Mouse (Mus musculus) embryonic stem cell, embryonic (primary cell): ENCODE measurements around the gene Myzap.

Experiments used
- CTCF ChIA-PET, 4 experiments: fragments of 300-600 bp in 2 of 4; fragments of 350-600 bp in 2 of 4; sonication (Branson Sonifier 250); formaldehyde crosslinking; loops; one replicate each; lab custom pipeline; 2022; ENCODE audit warnings: inconsistent platforms in 2 of 4; lab: Charles Lee
- POLR2A ChIA-PET, 4 experiments: fragments of 300-600 bp in 2 of 4; fragments of 350-600 bp in 2 of 4; sonication (Branson Sonifier 250); formaldehyde crosslinking; loops; one replicate each; lab custom pipeline; 2022; ENCODE audit warnings: antibody characterized with exemption in 4 of 4, inconsistent platforms in 1 of 4; lab: Charles Lee

The Myzap gene

DNA sequence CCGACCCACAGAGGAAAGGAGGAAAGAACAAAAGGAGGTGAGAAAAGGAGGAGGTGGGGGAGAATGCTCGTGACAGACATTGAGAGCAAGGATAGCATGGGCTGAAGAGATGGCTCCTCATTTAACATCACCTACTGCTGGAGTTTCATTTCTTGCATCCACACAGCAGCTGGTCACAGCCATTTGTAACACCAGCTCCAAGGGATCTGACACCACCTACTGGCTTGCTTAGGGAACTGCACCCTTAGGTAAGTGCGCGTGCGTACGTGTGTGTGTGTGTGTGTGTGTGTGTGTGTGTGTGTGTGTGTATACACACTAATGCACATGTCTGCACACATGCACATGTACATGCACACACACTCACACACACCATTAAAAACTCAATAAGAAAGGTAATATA lies 20.8 kb upstream of the Myzap start:
- POLR2A ChIA-PET = interaction anchor here in 3 of 4 experiments (0.6 to 1.0 kb wide), 4 partner anchors 64 to 571 kb away, joined by 3 to 5 read pairs (median 3); no protein-coding TSS in a partner anchor
- CTCF ChIA-PET = interaction anchor here (0.5 to 9.5 kb wide), 71 partner anchors 9 to 1302 kb away, joined by 3 to 140 read pairs (median 4); partner anchors contain the start of genes Myzap (in 3 of the 4), Cgnl1 (in 1 of the 4) and Polr2m (in 1 of the 4)

GRCm38 (mm10) chr9:71611876-71612275 lies 19.7 kb upstream of the Myzap start:
- ChIA-PET CTCF (interaction anchor here (0.6 to 9.5 kb wide), 16 partner anchors 9 to 401 kb away, joined by 3 to 140 read pairs (median 10); partner anchors contain the start of gene Myzap (in 1 of the 4)), POLR2A (interaction anchor here in 1 of 4 experiments (0.7 kb wide), 1 partner anchor 351 kb away, joined by 7 read pairs; no protein-coding TSS in a partner anchor)

DNA sequence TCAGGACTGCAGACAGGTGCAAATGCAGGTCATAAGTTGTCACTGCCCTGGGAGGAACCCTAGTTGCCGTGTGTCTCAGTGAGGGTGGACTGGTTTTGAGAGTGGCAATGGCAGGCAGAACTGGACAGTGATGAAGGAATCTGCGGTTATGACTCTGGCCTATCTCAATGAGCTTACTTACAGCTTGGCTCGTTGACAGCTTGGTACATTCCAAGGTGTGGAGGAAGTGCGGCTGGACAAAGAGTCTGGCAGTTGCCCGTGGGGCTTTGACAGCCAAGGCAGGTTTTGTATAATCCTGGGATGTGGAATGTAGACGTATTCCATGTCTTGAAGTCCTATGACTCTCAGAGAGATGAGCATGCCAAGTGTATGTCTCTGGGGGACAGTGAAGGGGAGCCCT lies 16.9 kb upstream of the Myzap start:
- POLR2A ChIA-PET = no interaction called here
- CTCF ChIA-PET = interaction anchor here in 2 of 4 experiments (1.0 to 9.5 kb wide), 4 partner anchors 8 to 18 kb away, joined by 3 to 140 read pairs (median 54); partner anchors contain the start of gene Myzap (in 1 of the 2)

- ChIA-PET POLR2A (no interaction called here), CTCF (interaction anchor here in 1 of 4 experiments (1.1 kb wide), 1 partner anchor 17 kb away, joined by 3 read pairs; no protein-coding TSS in a partner anchor)
Observed at GRCm38 (mm10) chr9:71606296-71607057, 14.3 kb upstream of the Myzap start.

GRCm38 (mm10) chr9:71604914-71605635 lies 12.9 kb upstream of the Myzap start:
- POLR2A ChIA-PET = no interaction called here
- CTCF ChIA-PET = interaction anchor here in 2 of 4 experiments (0.8 to 2.0 kb wide), 5 partner anchors 9 to 19 kb away, joined by 3 to 9 read pairs (median 4); no protein-coding TSS in a partner anchor

GRCm38 (mm10) chr9:71599861-71600260 lies 7.7 kb upstream of the Myzap start:
- ChIA-PET POLR2A (interaction anchor here in 1 of 4 experiments (1.2 kb wide), 1 partner anchor 31 kb away, joined by 3 read pairs; no protein-coding TSS in a partner anchor), CTCF (interaction anchor here (0.5 to 2.2 kb wide), 13 partner anchors 12 to 794 kb away, joined by 3 to 20 read pairs (median 5); no protein-coding TSS in a partner anchor)

- CTCF ChIA-PET = interaction anchor here in 1 of 4 experiments (1.0 kb wide), 1 partner anchor 27 kb away, joined by 3 read pairs; no protein-coding TSS in a partner anchor
Observed at GRCm38 (mm10) chr9:71596888-71597287, 4.7 kb upstream of the Myzap start.

DNA sequence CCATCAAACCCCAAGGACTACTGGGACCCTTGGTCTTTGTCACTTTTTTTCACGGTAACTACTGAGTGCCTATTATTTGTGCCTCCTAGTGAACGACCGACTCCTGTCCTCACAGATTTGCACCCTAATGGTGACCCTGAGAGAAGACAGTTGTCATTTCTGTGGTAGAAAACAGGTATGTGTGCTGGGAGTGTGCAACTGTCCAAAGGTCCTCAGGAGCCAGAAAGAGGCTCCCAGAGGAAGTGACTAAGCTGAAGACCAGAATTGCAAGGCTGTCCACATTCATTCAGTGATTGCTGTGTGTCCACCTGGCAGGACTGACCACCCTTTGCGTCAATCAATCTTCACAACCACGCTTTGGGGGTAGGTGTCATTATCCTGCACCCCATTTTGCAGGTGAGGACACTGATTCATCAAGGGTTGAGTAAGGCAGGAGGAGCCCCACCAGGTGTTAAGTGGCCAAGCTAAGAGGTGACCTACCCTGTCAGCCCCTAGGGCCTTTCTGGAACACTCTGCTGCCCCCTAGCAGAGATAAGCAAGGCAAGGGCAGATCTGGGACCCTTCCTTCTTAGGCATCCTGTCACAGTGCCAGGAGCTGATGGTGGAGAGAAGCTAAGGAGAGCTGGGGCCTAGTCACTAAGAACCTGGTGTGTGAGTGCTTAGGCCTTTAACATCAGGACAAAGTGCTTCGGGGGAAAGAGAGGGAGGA lies 571 bp upstream of the Myzap start:
- ChIA-PET CTCF (interaction anchor here in 3 of 4 experiments (0.6 to 2.9 kb wide), 16 partner anchors 16 to 272 kb away, joined by 3 to 23 read pairs (median 4); no protein-coding TSS in a partner anchor), POLR2A (interaction anchor here in 3 of 4 experiments (0.5 to 1.6 kb wide), 6 partner anchors 19 to 1565 kb away, joined by 3 to 4 read pairs (median 3); partner anchors contain the start of gene Polr2m (in 1 of the 3))

More at GRCm38 (mm10) chr9:71596888-71597287, 4.7 kb upstream of the Myzap start:
- POLR2A ChIA-PET = no interaction called here

DNA sequence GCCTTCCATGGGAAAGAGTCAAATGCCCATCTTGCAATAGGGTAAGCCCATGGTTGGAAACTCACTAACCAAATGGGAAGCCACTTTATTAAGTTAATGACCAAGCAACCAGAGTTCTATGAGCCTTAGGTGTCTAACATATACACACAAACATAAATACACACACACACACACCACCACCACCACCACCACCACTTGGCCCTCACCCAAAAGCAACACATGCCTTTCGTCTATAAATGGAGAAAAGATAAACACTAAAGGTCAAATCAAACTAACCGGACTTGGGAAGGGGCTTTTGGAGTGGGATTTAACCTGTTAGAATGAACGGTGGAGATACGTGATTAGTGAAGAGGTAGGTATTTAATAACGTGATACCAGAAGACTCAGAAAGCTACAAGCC lies 1.1 kb downstream of the Myzap start:
- POLR2A ChIA-PET = interaction anchor here in 3 of 4 experiments (0.7 to 1.6 kb wide), 7 partner anchors 16 to 106 kb away, joined by 3 to 4 read pairs (median 3); partner anchors contain the start of gene Polr2m (in 1 of the 3)
- CTCF ChIA-PET = interaction anchor here in 3 of 4 experiments (0.6 to 2.9 kb wide), 7 partner anchors 22 to 48 kb away, joined by 3 to 23 read pairs (median 9); no protein-coding TSS in a partner anchor

GRCm38 (mm10) chr9:71589771-71590170 lies 2.4 kb downstream of the Myzap start:
- CTCF ChIA-PET = interaction anchor here in 1 of 4 experiments (0.7 kb wide), 1 partner anchor 269 kb away, joined by 3 read pairs; no protein-coding TSS in a partner anchor

DNA sequence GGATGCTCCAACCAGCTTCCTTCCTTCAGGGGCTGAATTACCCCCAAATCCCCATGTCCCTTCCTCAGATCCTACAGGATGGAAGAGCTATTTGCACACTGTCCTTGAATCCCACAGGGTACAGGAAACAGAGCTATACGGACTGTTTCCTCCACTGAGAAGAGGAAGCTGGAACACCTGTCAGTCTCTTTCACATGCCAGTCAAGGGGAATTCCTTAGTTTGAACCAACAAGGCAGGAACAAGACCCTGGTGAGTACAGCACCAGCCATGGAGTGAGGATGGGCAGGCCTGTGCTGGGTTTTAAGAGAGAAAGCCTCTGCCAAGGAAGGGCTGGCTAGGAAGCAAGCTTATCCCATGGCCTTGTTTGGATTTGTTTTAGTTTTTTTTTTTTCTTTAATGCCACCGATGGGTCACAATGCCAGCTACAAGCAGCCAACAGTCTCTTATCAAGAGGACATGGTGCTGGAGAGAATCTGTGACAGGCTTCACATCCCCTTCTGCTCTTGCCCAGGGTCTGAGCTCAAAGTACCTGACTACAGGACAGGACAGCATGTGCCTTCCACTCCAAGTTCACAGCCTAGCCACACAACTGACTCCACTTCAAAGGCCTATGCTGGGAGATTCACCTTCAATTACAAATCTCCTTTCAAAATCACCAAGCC lies 3.1 kb downstream of the Myzap start:
- CTCF ChIA-PET = interaction anchor here in 3 of 4 experiments (0.5 to 1.8 kb wide), 5 partner anchors 25 to 268 kb away, joined by 3 to 5 read pairs (median 3); no protein-coding TSS in a partner anchor
- POLR2A ChIA-PET = interaction anchor here in 1 of 4 experiments (1.6 kb wide), 1 partner anchor 15 kb away, joined by 7 read pairs; no protein-coding TSS in a partner anchor

More at GRCm38 (mm10) chr9:71589771-71590170, 2.4 kb downstream of the Myzap start:
- POLR2A ChIA-PET = no interaction called here

- ChIA-PET CTCF (interaction anchor here in 1 of 4 experiments (1.4 kb wide), 1 partner anchor 43 kb away, joined by 3 read pairs; no protein-coding TSS in a partner anchor), POLR2A (no interaction called here)
Observed at GRCm38 (mm10) chr9:71586408-71586807, 5.8 kb downstream of the Myzap start.

DNA sequence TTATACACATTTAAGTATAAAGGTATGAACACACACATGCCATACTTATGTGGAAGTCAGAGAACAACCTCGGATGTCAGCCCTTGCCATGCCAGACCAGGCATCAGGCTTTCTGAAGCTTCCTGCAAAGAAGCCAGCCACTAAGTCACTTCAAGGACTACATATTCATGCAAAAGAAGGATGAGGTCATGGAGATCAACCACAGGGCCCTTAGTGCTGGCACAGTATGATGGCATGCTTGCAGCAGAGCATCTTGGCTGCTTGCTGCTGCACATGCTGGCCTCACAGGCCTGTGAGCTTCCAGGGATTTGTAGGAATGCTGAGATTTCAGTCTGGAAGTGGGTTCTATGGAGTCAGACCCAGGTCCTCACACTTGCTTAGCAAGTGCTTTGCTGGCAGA lies 9.4 kb downstream of the Myzap start:
- POLR2A ChIA-PET = no interaction called here
- CTCF ChIA-PET = no interaction called here

DNA sequence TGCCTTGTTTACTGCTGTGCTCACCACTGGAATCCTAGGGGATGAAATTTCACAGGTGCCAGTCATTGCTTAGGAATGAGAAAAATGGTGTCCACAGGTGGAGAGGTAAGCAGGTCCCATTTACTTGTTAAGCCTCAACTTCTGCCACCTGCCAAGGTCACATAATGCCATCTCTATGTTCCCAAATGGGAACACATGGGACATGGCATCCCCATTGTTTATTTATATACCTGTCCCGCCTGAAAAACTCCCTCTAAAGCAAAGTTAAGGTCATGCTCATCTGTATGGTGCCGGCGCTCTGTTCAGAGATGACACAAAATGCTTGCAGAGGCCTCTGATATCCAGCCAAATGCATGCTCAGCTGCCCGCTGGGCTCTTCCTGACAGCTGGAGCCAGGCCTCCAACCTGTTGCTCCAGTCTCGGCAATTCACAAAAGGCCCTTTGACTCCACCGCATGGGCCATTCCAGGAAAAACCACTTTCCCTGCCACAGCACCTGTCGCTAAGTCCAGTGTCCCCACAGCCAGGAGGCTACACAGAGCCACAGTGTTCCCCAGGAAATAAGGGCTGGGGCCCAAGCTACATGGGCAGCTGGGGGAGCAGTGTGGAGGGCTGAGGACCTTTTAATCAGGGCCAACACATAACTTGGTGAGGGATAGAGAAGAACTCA lies 13.1 kb downstream of the Myzap start:
- ChIA-PET CTCF (interaction anchor here in 1 of 4 experiments (0.8 kb wide), 1 partner anchor 38 kb away, joined by 3 read pairs; no protein-coding TSS in a partner anchor), POLR2A (no interaction called here)

- ChIA-PET CTCF (interaction anchor here in 3 of 4 experiments (0.6 to 1.5 kb wide), 8 partner anchors 18 to 271 kb away, joined by 3 to 4 read pairs (median 3); partner anchors contain the start of gene Myzap (in 1 of the 3)), POLR2A (interaction anchor here in 1 of 4 experiments (1.5 kb wide), 2 partner anchors 14 to 17 kb away, joined by 4 to 7 read pairs; partner anchors contain the start of gene Myzap)
Observed at GRCm38 (mm10) chr9:71574440-71574839, 17.7 kb downstream of the Myzap start.
